Mouse (Mus musculus) heart, adult 2 months (tissue): Measurements from ENCODE around the gene Chpf2.
A peak's percentile ranks its signal among the peaks of the same experiment; 100 is the strongest.

ENCODE experiments used
- CTCF ChIP-seq: fragments of 200-600 bp; IDR thresholded peaks from 2 replicates; pipeline ENCODE4 v1.8.1; 2022; ENCODE audit warnings: antibody characterized with exemption, mild to moderate bottlenecking, moderate library complexity
- POLR2A ChIP-seq: fragments of 200-500 bp; IDR thresholded peaks from 2 replicates; pipeline ENCODE4 v1.6.1; 2011; ENCODE audit warnings: mild to moderate bottlenecking, low read depth, low read length, control low read depth; ENCODE audit not compliant: insufficient read depth

- TF ChIP-seq CTCF (peak; percentile 15; the same call in 1 of the 2 replicates), POLR2A (peak; percentile 80)
Measured at GRCm38 (mm10) chr5:24540387-24541143, 46.0 kb upstream of the Chpf2 start, which contains the start of gene Asb10.
